Mouse (Mus musculus) olfactory bulb, adult 2 months (tissue): ENCODE measurements at regions not wholly inside any gene's neighbourhood (a gene's known extent, or its start where the extent isn't known, plus 50 kb on each side); places are given as distances from the start of the nearest gene placed in this dataset.

ENCODE experiments used
- CTCF ChIP-seq: fragments of 200-500 bp; IDR thresholded peaks from 2 replicates; pipeline ENCODE4 v1.5.1; 2012; ENCODE audit warnings: low read depth, mild to moderate bottlenecking, low read length, moderate library complexity; ENCODE audit not compliant: insufficient read depth
- POLR2A ChIP-seq: fragments of 200-500 bp; IDR thresholded peaks from 2 replicates; pipeline ENCODE4 v1.6.1; 2012; ENCODE audit warnings: mild to moderate bottlenecking, low read depth, low read length, moderate library complexity; ENCODE audit not compliant: insufficient read depth

GRCm38 (mm10) chr9:115380276-115380675, 70.1 kb upstream of the Stt3b start:
- TF ChIP-seq CTCF (no peak), POLR2A (no peak)
